Mouse (Mus musculus) embryonic facial prominence, embryonic 13.5 days (tissue): ENCODE results near the gene Nt5e. TPM values are rescaled to one million over a fixed set of nuclear protein-coding genes. Genes with fewer than 3 reads are reported as not detected.

ENCODE experiments used
- ATAC-seq: fragments of 200-750 bp; cut with Nextera tagmentation; 2 replicates; pipeline ENCODE4 v1.8.0; 2017; ENCODE audit warnings: low read depth; ENCODE audit not compliant: insufficient number of reproducible peaks, insufficient read depth, low FRiP score, low TSS enrichment
- H3K27ac ChIP-seq: fragments of 300-500 bp; sonication (generic); 2 replicates; pipeline ENCODE4 v1.5.1; 2015; ENCODE audit warnings: moderate library complexity, mild to moderate bottlenecking, inconsistent platforms
- H3K27me3 ChIP-seq: fragments of 300-500 bp; sonication (generic); 2 replicates; pipeline ENCODE4 v1.6.1; 2015; ENCODE audit warnings: mild to moderate bottlenecking, inconsistent platforms
- H3K36me3 ChIP-seq: fragments of 300-500 bp; sonication (generic); 2 replicates; pipeline ENCODE4 v1.6.1; 2015; ENCODE audit warnings: mild to moderate bottlenecking, inconsistent platforms
- H3K4me1 ChIP-seq: fragments of 300-500 bp; sonication (generic); 2 replicates; pipeline ENCODE4 v1.6.1; 2015; ENCODE audit warnings: inconsistent platforms
- H3K4me2 ChIP-seq: fragments of 300-500 bp; sonication (generic); 2 replicates; pipeline ENCODE4 v1.6.1; 2015; ENCODE audit warnings: moderate library complexity, mild to moderate bottlenecking, inconsistent platforms
- H3K4me3 ChIP-seq: fragments of 300-500 bp; sonication (generic); 2 replicates; pipeline ENCODE4 v1.5.1; 2015; ENCODE audit warnings: mild to moderate bottlenecking, inconsistent platforms
- H3K9ac ChIP-seq: fragments of 300-500 bp; sonication (generic); 2 replicates; pipeline ENCODE4 v1.6.1; 2015; ENCODE audit warnings: mild to moderate bottlenecking, inconsistent platforms
- H3K9me3 ChIP-seq: fragments of 300-500 bp; sonication (generic); 2 replicates; pipeline ENCODE4 v1.6.1; 2016; ENCODE audit warnings: inconsistent platforms
- WGBS: fragments of 180-500 bp; shearing (Covaris S2); methylation state at CpG from one replicate; pipeline ENCODE4 v1.1.7; 2015; ENCODE audit warnings: mixed read lengths; 5-methylcytosine and 5-hydroxymethylcytosine counted together
- polyA plus RNA-seq: library from polyadenylated mRNA; unstranded; fragments of >200 nt; fragmentation: Nextera tagmentation; extraction: Ambion mirVana; gene quantifications from 2 replicates; pipeline ENCODE4 v1.2.1, GENCODE M21; 2015

Gene Nt5e
- polyA plus RNA-seq, 1 experiment from 2014 or later, result 6.7 TPM

- WGBS, result 92% methylated on average over 4 of the region's 4 CpGs
- Histone ChIP-seq H3K4me2 (no peak overlapping the region), H3K36me3 (0 out of 2 replicates have a peak, but pooled peaks cover 4% of the 10 kb centered on the region), H3K4me3 (no peak overlapping the region), H3K9me3 (no peaks in the 10 kb centered on the region), H3K27ac (no peak overlapping the region), H3K9ac (no peak overlapping the region), H3K27me3 (no peaks in the 10 kb centered on the region), H3K4me1 (no peaks in the 10 kb centered on the region; the same call in 1 of the 2 replicates)
- ATAC-seq, result no peak
Measured at GRCm38 (mm10) chr9:88366819-88367218, 39.8 kb downstream of the Nt5e start.

GRCm38 (mm10) chr9:88367322-88367721 is 40.3 kb downstream of the Nt5e start:
- Histone ChIP-seq H3K36me3 (0 out of 2 replicates have a peak, but pooled peaks cover 4% of the 10 kb centered on the region), H3K4me3 (no peak overlapping the region), H3K9ac (no peak overlapping the region), H3K4me2 (no peak overlapping the region), H3K27me3 (no peaks in the 10 kb centered on the region), H3K27ac (no peak overlapping the region), H3K9me3 (no peaks in the 10 kb centered on the region), H3K4me1 (no peaks in the 10 kb centered on the region)
- no peak for ATAC-seq
- 83% methylated on average over 5 of the region's 5 CpGs for WGBS

GRCm38 (mm10) chr9:88367751-88368150 is 40.8 kb downstream of the Nt5e start:
- Histone ChIP-seq H3K4me3 (no peak overlapping the region), H3K4me2 (no peak overlapping the region), H3K27ac (no peak overlapping the region), H3K9ac (no peak overlapping the region), H3K36me3 (0 out of 2 replicates have a peak, but pooled peaks cover 4% of the 10 kb centered on the region), H3K4me1 (no peaks in the 10 kb centered on the region), H3K27me3 (no peaks in the 10 kb centered on the region), H3K9me3 (no peaks in the 10 kb centered on the region)
- 45% methylated on average over 1 of the region's 1 CpGs for WGBS
- ATAC-seq, result no peak

GRCm38 (mm10) chr9:88368476-88368875 is 41.5 kb downstream of the Nt5e start:
- Histone ChIP-seq H3K4me2 (no peak overlapping the region), H3K36me3 (0 out of 2 replicates have a peak, but pooled peaks cover 4% of the 10 kb centered on the region), H3K27me3 (no peaks in the 10 kb centered on the region), H3K27ac (no peak overlapping the region), H3K4me3 (no peak overlapping the region), H3K4me1 (no peaks in the 10 kb centered on the region), H3K9ac (no peak overlapping the region), H3K9me3 (no peaks in the 10 kb centered on the region)
- ATAC-seq, result no peak
- 86% methylated on average over 5 of the region's 5 CpGs for WGBS

GRCm38 (mm10) chr9:88369666-88370065 is 42.7 kb downstream of the Nt5e start:
- no peaks in the 10 kb centered on the region for H3K4me1 ChIP-seq
- H3K36me3 ChIP-seq, result 0 out of 2 replicates have a peak, but pooled peaks cover 6% of the 10 kb centered on the region
- no peak overlapping the region for H3K9ac ChIP-seq
- no peak for ATAC-seq
- no peak overlapping the region for H3K27ac ChIP-seq
- no peak overlapping the region for H3K4me2 ChIP-seq
- 91% methylated on average over 2 of the region's 2 CpGs for WGBS
- no peak overlapping the region for H3K4me3 ChIP-seq
- no peaks in the 10 kb centered on the region for H3K27me3 ChIP-seq
- no peaks in the 10 kb centered on the region for H3K9me3 ChIP-seq

GRCm38 (mm10) chr9:88371201-88371600 is 44.2 kb downstream of the Nt5e start:
- Histone ChIP-seq H3K27ac (no peak overlapping the region), H3K36me3 (0 out of 2 replicates have a peak, but pooled peaks cover 2% of the 10 kb centered on the region), H3K9me3 (no peaks in the 10 kb centered on the region), H3K4me3 (no peak overlapping the region), H3K9ac (no peak overlapping the region), H3K27me3 (no peaks in the 10 kb centered on the region), H3K4me1 (no peaks in the 10 kb centered on the region), H3K4me2 (no peak overlapping the region)
- ATAC-seq, result no peak
- WGBS, result 90% methylated on average over 2 of the region's 2 CpGs

- Histone ChIP-seq H3K27me3 (no peaks in the 10 kb centered on the region), H3K27ac (no peak overlapping the region)
Measured at GRCm38 (mm10) chr9:88373001-88373400, 46.0 kb downstream of the Nt5e start.

GRCm38 (mm10) chr9:88377483-88377882 is 50.5 kb downstream of the Nt5e start:
- Histone ChIP-seq H3K36me3 (peaks cover 21% of the 10 kb centered on the region), H3K27me3 (no peaks in the 10 kb centered on the region), H3K9ac (no peak overlapping the region), H3K9me3 (no peaks in the 10 kb centered on the region), H3K4me1 (no peaks in the 10 kb centered on the region), H3K4me3 (no peak overlapping the region), H3K4me2 (no peak overlapping the region), H3K27ac (no peak overlapping the region)
- 79% methylated on average over 5 of the region's 5 CpGs for WGBS
- no peak for ATAC-seq

More at GRCm38 (mm10) chr9:88373001-88373400, 46.0 kb downstream of the Nt5e start:
- no peak overlapping the region for H3K4me3 ChIP-seq
- no peaks in the 10 kb centered on the region for H3K9me3 ChIP-seq
- H3K4me2 ChIP-seq, result no peak overlapping the region
- ATAC-seq, result no peak
- no peak overlapping the region for H3K9ac ChIP-seq
- 73% methylated on average over 2 of the region's 2 CpGs for WGBS
- 0 out of 2 replicates have a peak, but pooled peaks cover 2% of the 10 kb centered on the region for H3K36me3 ChIP-seq
- H3K4me1 ChIP-seq, result no peaks in the 10 kb centered on the region

GRCm38 (mm10) chr9:88379057-88379456 is 52.1 kb downstream of the Nt5e start:
- Histone ChIP-seq H3K9ac (no peak overlapping the region), H3K4me1 (no peaks in the 10 kb centered on the region), H3K9me3 (no peaks in the 10 kb centered on the region), H3K27me3 (no peaks in the 10 kb centered on the region), H3K4me3 (no peak overlapping the region), H3K27ac (no peak overlapping the region), H3K36me3 (peaks cover 29% of the 10 kb centered on the region), H3K4me2 (no peak overlapping the region)
- 88% methylated on average over 3 of the region's 3 CpGs for WGBS
- no peak for ATAC-seq

GRCm38 (mm10) chr9:88380076-88380475 is 53.1 kb downstream of the Nt5e start:
- no peak for ATAC-seq
- 74% methylated on average over 7 of the region's 7 CpGs for WGBS

GRCm38 (mm10) chr9:88380542-88380941 is 53.5 kb downstream of the Nt5e start:
- H3K9ac ChIP-seq, result no peak overlapping the region
- H3K4me2 ChIP-seq, result no peak overlapping the region
- no peaks in the 10 kb centered on the region for H3K27me3 ChIP-seq
- no peaks in the 10 kb centered on the region for H3K4me1 ChIP-seq
- H3K4me3 ChIP-seq, result no peak overlapping the region
- H3K27ac ChIP-seq, result no peak overlapping the region
- 90% methylated on average over 1 of the region's 1 CpGs for WGBS
- ATAC-seq, result no peak
- peaks cover 26% of the 10 kb centered on the region for H3K36me3 ChIP-seq
- H3K9me3 ChIP-seq, result no peaks in the 10 kb centered on the region

More at GRCm38 (mm10) chr9:88380076-88380475, 53.1 kb downstream of the Nt5e start:
- H3K9me3 ChIP-seq, result no peaks in the 10 kb centered on the region
- H3K27ac ChIP-seq, result no peak overlapping the region
- no peaks in the 10 kb centered on the region for H3K27me3 ChIP-seq
- H3K4me2 ChIP-seq, result no peak overlapping the region
- no peak overlapping the region for H3K4me3 ChIP-seq
- H3K36me3 ChIP-seq, result peaks cover 26% of the 10 kb centered on the region
- H3K4me1 ChIP-seq, result no peaks in the 10 kb centered on the region
- H3K9ac ChIP-seq, result no peak overlapping the region

GRCm38 (mm10) chr9:88388826-88389225 is 61.8 kb downstream of the Nt5e start:
- no peak overlapping the region for H3K27ac ChIP-seq
- H3K27me3 ChIP-seq, result no peaks in the 10 kb centered on the region
- H3K4me2 ChIP-seq, result no peak overlapping the region
- H3K4me1 ChIP-seq, result no peaks in the 10 kb centered on the region
- H3K4me3 ChIP-seq, result no peak overlapping the region
- WGBS, result 36% methylated on average over 5 of the region's 5 CpGs
- H3K9me3 ChIP-seq, result no peaks in the 10 kb centered on the region
- no peak for ATAC-seq
- no peak overlapping the region for H3K9ac ChIP-seq
- peaks cover 27% of the 10 kb centered on the region for H3K36me3 ChIP-seq
